Mouse (Mus musculus) retina, embryonic 14.5 days (tissue): ENCODE measurements around the gene Cd276.
A peak's percentile ranks its signal among the peaks of the same experiment; 100 is the strongest.

Experiments
- DNase-seq: peaks from one replicate; pipeline ENCODE4 v3.0.0-alpha.2; 2015; ENCODE audit warnings: low spot score

Gene Cd276

GRCm38 (mm10) chr9:58550928-58551327, 4.3 kb downstream of the Cd276 start:
- DNase-seq, result no peak

- no peak for DNase-seq
Measured at GRCm38 (mm10) chr9:58549694-58550093, 5.5 kb downstream of the Cd276 start.

GRCm38 (mm10) chr9:58548897-58549296, 6.3 kb downstream of the Cd276 start:
- DNase-seq, result no peak

GRCm38 (mm10) chr9:58546630-58547360, 8.4 kb downstream of the Cd276 start:
- no peak for DNase-seq

GRCm38 (mm10) chr9:58545428-58545827, 9.8 kb downstream of the Cd276 start:
- DNase-seq, result no peak

- DNase-seq, result peak; percentile 16
Measured at GRCm38 (mm10) chr9:58544879-58545324, 10.3 kb downstream of the Cd276 start.

GRCm38 (mm10) chr9:58541895-58542338, 13.3 kb downstream of the Cd276 start:
- no peak for DNase-seq

- DNase-seq, result peak; percentile 89
Measured at GRCm38 (mm10) chr9:58539886-58540285, 15.4 kb downstream of the Cd276 start.

- DNase-seq, result no peak
Measured at GRCm38 (mm10) chr9:58537774-58538173, 17.5 kb downstream of the Cd276 start.

GRCm38 (mm10) chr9:58535447-58536134, 19.6 kb downstream of the Cd276 start:
- peak; percentile 78 for DNase-seq

- DNase-seq, result peak; percentile 88
Measured at GRCm38 (mm10) chr9:58534766-58535165, 20.5 kb downstream of the Cd276 start.

GRCm38 (mm10) chr9:58533322-58533721, 21.9 kb downstream of the Cd276 start:
- no peak for DNase-seq

- no peak for DNase-seq
Measured at GRCm38 (mm10) chr9:58532236-58532635, 23.0 kb downstream of the Cd276 start.

GRCm38 (mm10) chr9:58530407-58530806, 24.8 kb downstream of the Cd276 start:
- no peak for DNase-seq

GRCm38 (mm10) chr9:58527841-58528240, 27.4 kb downstream of the Cd276 start:
- no peak for DNase-seq

- no peak for DNase-seq
Measured at GRCm38 (mm10) chr9:58525108-58525507, 30.1 kb downstream of the Cd276 start.

GRCm38 (mm10) chr9:58521883-58522423, 33.3 kb downstream of the Cd276 start:
- no peak for DNase-seq

GRCm38 (mm10) chr9:58520816-58521581, 34.2 kb downstream of the Cd276 start:
- no peak for DNase-seq

- DNase-seq, result no peak
Measured at GRCm38 (mm10) chr9:58519953-58520352, 35.3 kb downstream of the Cd276 start.

- no peak for DNase-seq
Measured at GRCm38 (mm10) chr9:58517866-58518750, 37.1 kb downstream of the Cd276 start.

GRCm38 (mm10) chr9:58516480-58516879, 38.8 kb downstream of the Cd276 start:
- DNase-seq, result no peak
